Mouse (Mus musculus): ENCODE results near the gene Acsl1. TPM values are rescaled to one million over a fixed set of nuclear protein-coding genes. Genes with fewer than 3 reads are reported as not detected.
A peak's percentile ranks its signal among the peaks of the same experiment; 100 is the strongest.

Acsl1 gene
- polyA plus RNA-seq, 2 experiments = 39.4 to 64.2 TPM

DNA sequence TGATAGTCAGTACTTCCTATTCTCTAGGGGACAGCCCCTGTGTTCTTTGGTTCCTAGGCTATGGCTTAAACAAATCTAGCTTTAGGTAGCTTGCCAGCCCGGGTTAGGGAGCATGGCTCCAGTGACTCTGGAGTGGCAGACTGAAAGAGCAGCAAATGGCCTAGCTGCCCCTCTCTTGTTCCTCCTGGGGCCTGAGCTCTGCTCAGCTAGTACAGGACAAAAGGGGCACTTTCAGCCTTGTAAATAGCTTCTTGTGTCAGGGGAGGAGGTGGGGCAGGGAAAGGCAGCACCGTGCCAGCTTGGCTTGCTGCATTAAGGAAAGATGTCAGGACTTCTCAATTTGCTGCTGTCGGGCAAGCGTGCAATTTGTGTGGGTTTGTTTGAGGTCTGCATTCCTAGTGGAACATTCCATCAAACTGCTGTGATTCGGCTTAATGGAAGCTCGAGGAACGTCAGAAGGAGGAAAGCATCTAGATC is 17.3 kb downstream of the Acsl1 start:
- 72% methylated on average over 7 of the region's 7 CpGs for WGBS (ENCODE audit: insufficient replicate concordance)
- peaks cover 18 to 43% of the 10 kb centered on the region in 2 experiments for H3K4me1 ChIP-seq (replicated peaks; ENCODE audit: control insufficient read depth in 2 of 2, insufficient read depth in 2 of 2, low read length in 1 of 2)
- TF ChIP-seq EP300 (IDR thresholded peaks at IDR 0.05; ENCODE audit: low read depth) = no peak
- no peak for TF ChIP-seq CTCF (IDR thresholded peaks at IDR 0.05; ENCODE audit: low read depth)
- H3K36me3 ChIP-seq (replicated peaks; ENCODE audit: control insufficient read depth, insufficient read depth, low read depth) = peaks cover 3% of the 10 kb centered on the region; the same call in 1 of the 2 replicates
- no peaks in the 10 kb centered on the region for H3K27me3 ChIP-seq (ENCODE audit: control insufficient read depth, insufficient read depth, low read length)
- no peak overlapping the region for H3K4me3 ChIP-seq (ENCODE audit: insufficient read depth in 1 of 2, low read depth in 2 of 2, low read length in 2 of 2)
- ATAC-seq (ENCODE audit: insufficient read depth) (no peak), DNase-seq (ENCODE audit: low read depth in 3 of 3, low spot score in 3 of 3) (no peak)
- no peaks in the 10 kb centered on the region for H3K9me3 ChIP-seq (ENCODE audit: control insufficient read depth, low read length)
- H3K9ac ChIP-seq (replicated peaks) = no peak overlapping the region
- H3K27ac ChIP-seq = no peak overlapping the region
- no peak overlapping the region for H3K4me2 ChIP-seq (ENCODE audit: low read depth)

- H3K27me3 ChIP-seq (ENCODE audit: control insufficient read depth, insufficient read depth, low read length) = no peaks in the 10 kb centered on the region
- peaks cover 18 to 41% of the 10 kb centered on the region in 2 experiments for H3K4me1 ChIP-seq (replicated peaks; ENCODE audit: control insufficient read depth in 2 of 2, insufficient read depth in 2 of 2, low read length in 1 of 2)
- ATAC-seq (ENCODE audit: insufficient read depth) (no peak), DNase-seq (ENCODE audit: low read depth in 3 of 3, low spot score in 3 of 3) (no peak)
- H3K4me2 ChIP-seq (ENCODE audit: low read depth) = no peak overlapping the region
- no peak overlapping the region for H3K27ac ChIP-seq
- TF ChIP-seq CTCF (IDR thresholded peaks at IDR 0.05; ENCODE audit: low read depth) (no peak), EP300 (IDR thresholded peaks at IDR 0.05; ENCODE audit: low read depth) (no peak)
- peaks cover 7% of the 10 kb centered on the region; the same call in 1 of the 2 replicates for H3K36me3 ChIP-seq (replicated peaks; ENCODE audit: control insufficient read depth, insufficient read depth, low read depth)
- no peak overlapping the region for H3K4me3 ChIP-seq (ENCODE audit: insufficient read depth in 1 of 2, low read depth in 2 of 2, low read length in 2 of 2)
- 79% methylated on average over 1 of the region's 1 CpGs for WGBS (ENCODE audit: insufficient replicate concordance)
- H3K9me3 ChIP-seq (ENCODE audit: control insufficient read depth, low read length) = no peaks in the 10 kb centered on the region
- H3K9ac ChIP-seq (replicated peaks) = no peak overlapping the region
These were observed 18.4 kb downstream of the Acsl1 start for GRCm38 (mm10) chr8:46489196-46489595.

DNA sequence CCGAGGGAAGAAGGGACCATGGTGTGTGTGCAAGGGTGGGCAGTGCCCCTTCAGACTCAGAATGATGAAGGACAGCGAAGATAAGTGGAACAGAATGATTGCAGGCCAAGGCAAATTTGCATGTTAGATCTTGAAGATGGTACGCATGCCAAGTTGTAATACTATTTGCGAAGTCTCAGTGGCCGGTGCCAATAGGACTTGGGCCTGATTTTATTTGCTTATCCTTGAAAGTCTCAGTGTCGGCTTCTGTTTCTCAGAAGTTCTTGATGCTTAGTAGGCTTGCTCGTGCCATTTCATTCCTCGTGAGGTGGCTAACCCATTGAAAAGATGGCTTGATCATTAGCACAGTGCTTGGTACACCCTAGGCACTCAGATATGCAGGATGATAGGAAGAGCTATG is 19.4 kb downstream of the Acsl1 start:
- no peaks in the 10 kb centered on the region for H3K9me3 ChIP-seq (ENCODE audit: control insufficient read depth, low read length)
- peaks cover 8% of the 10 kb centered on the region; the same call in 1 of the 2 replicates for H3K36me3 ChIP-seq (replicated peaks; ENCODE audit: control insufficient read depth, insufficient read depth, low read depth)
- H3K4me3 ChIP-seq (ENCODE audit: insufficient read depth in 1 of 2, low read depth in 2 of 2, low read length in 2 of 2) = no peak overlapping the region
- no peak for TF ChIP-seq EP300 (IDR thresholded peaks at IDR 0.05; ENCODE audit: low read depth)
- peak overlapping the region; percentile 47; the same call in 1 of the 2 replicates for H3K4me2 ChIP-seq (ENCODE audit: low read depth)
- no peak for ATAC-seq (ENCODE audit: insufficient read depth)
- no peak for DNase-seq (ENCODE audit: low read depth in 3 of 3, low spot score in 3 of 3)
- no peak overlapping the region for H3K27ac ChIP-seq
- peaks cover 18 to 31% of the 10 kb centered on the region in 2 experiments for H3K4me1 ChIP-seq (replicated peaks; ENCODE audit: control insufficient read depth in 2 of 2, insufficient read depth in 2 of 2, low read length in 1 of 2)
- H3K27me3 ChIP-seq (ENCODE audit: control insufficient read depth, insufficient read depth, low read length) = no peaks in the 10 kb centered on the region
- no peak overlapping the region for H3K9ac ChIP-seq (replicated peaks)
- 82% methylated on average over 8 of the region's 8 CpGs for WGBS (ENCODE audit: insufficient replicate concordance)

DNA sequence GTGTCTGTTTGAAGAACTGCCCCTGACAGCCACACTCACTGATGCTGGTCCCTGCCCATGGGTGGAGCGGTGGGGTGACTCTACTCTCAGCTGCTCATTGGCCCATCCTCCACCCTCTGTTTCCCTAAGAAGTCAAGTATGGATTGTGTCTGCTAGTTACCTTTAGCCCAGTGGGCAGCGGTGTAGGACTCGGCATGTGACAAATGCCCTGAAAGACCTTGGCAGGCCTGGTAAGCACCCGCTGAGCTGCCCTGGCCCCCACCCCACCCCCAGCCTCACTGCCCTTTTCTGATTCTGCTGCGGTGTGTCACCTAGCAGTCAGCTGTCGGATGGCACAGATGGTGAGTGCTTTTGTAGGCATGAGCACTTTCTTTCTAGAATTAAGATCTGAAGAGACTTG is 20.0 kb downstream of the Acsl1 start:
- 75% methylated on average over 6 of the region's 6 CpGs for WGBS (ENCODE audit: insufficient replicate concordance)
- DNase-seq (ENCODE audit: low read depth in 3 of 3, low spot score in 3 of 3) (no peak), ATAC-seq (ENCODE audit: insufficient read depth) (peak; percentile 66)
- no peak overlapping the region; the same call in 1 of the 2 replicates for H3K27ac ChIP-seq
- H3K4me1 ChIP-seq (replicated peaks; ENCODE audit: control insufficient read depth in 2 of 2, insufficient read depth in 2 of 2, low read length in 1 of 2) = peaks cover 13 to 32% of the 10 kb centered on the region in 2 experiments
- TF ChIP-seq EP300 (IDR thresholded peaks at IDR 0.05; ENCODE audit: low read depth) (no peak), CTCF (IDR thresholded peaks at IDR 0.05; ENCODE audit: low read depth) (no peak)
- H3K4me2 ChIP-seq (ENCODE audit: low read depth) = peak overlapping the region; percentile 47
- H3K27me3 ChIP-seq (ENCODE audit: control insufficient read depth, insufficient read depth, low read length) = no peaks in the 10 kb centered on the region
- peak overlapping the region; percentile 18 for H3K9ac ChIP-seq (replicated peaks)
- H3K36me3 ChIP-seq (replicated peaks; ENCODE audit: control insufficient read depth, insufficient read depth, low read depth) = peaks cover 8% of the 10 kb centered on the region; the same call in 1 of the 2 replicates
- H3K9me3 ChIP-seq (ENCODE audit: control insufficient read depth, low read length) = no peaks in the 10 kb centered on the region
- peak overlapping the region; percentile 16 to 25; a peak in 3 of 4 replicates for H3K4me3 ChIP-seq (ENCODE audit: insufficient read depth in 1 of 2, low read depth in 2 of 2, low read length in 2 of 2)

DNA sequence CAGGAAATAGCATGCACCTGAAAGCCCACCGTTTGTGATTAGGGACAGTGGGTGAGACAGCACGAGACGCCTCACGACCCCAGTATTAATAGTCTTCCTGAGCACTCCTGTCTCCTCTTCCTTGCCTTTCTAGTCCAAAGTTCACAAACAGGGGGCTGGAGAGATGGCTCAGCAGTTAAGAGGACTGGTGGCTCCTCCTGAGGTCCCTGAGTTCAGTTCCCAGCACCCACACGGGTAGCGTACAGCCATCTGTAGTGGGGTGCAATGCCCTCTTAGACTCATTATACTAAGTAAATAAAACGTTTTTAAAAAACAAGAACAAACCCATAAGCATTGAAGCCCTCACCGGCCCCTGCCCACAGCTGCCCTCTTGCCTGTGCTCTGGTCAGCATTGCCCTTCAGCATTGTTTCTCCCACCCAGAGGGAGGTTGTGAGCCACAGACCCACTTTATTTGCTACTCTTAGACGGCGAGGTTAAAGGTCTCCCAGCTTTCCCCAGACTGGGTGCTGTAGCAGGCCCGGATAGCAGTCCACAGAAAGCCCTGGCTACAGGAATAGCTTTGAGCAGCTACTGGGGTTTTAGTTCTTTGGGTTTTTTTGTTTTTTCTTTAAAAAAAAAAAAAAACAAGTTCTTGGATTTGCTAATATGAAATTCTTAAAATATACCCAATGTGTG is 22.8 kb downstream of the Acsl1 start:
- no peak for DNase-seq (ENCODE audit: low read depth in 3 of 3, low spot score in 3 of 3)
- Histone ChIP-seq H3K9ac (replicated peaks) (no peak overlapping the region), H3K9me3 (ENCODE audit: control insufficient read depth, low read length) (no peaks in the 10 kb centered on the region), H3K27ac (no peak overlapping the region), H3K4me2 (ENCODE audit: low read depth) (peak overlapping the region; percentile 6; the same call in 1 of the 2 replicates), H3K4me1 (replicated peaks; ENCODE audit: control insufficient read depth in 2 of 2, insufficient read depth in 2 of 2, low read length in 1 of 2) (peaks cover 32 to 54% of the 10 kb centered on the region in 2 experiments), H3K27me3 (ENCODE audit: control insufficient read depth, insufficient read depth, low read length) (no peaks in the 10 kb centered on the region), H3K4me3 (ENCODE audit: insufficient read depth in 1 of 2, low read depth in 2 of 2, low read length in 2 of 2) (no peak overlapping the region), H3K36me3 (replicated peaks; ENCODE audit: control insufficient read depth, insufficient read depth, low read depth) (peaks cover 8% of the 10 kb centered on the region; the same call in 1 of the 2 replicates)
- WGBS (ENCODE audit: insufficient replicate concordance) = 79% methylated on average over 11 of the region's 11 CpGs
- no peak for ATAC-seq (ENCODE audit: insufficient read depth)
- no peak for TF ChIP-seq EP300 (IDR thresholded peaks at IDR 0.05; ENCODE audit: low read depth)
- TF ChIP-seq CTCF (IDR thresholded peaks at IDR 0.05; ENCODE audit: low read depth) = no peak
